Mouse (Mus musculus) urinary bladder, postnatal 25 days (tissue): ENCODE data around the gene Cipc.

ENCODE experiments used
- DNase-seq: peaks from one replicate; pipeline ENCODE4 v3.0.0; 2022; ENCODE audit warnings: low spot score

Gene Cipc

GRCm38 (mm10) chr12:86946862-86947574 lies at the start of gene Cipc:
Gene Cipc (plus strand): TSS chr12:86947043.
- peak; percentile 89 for DNase-seq

DNA sequence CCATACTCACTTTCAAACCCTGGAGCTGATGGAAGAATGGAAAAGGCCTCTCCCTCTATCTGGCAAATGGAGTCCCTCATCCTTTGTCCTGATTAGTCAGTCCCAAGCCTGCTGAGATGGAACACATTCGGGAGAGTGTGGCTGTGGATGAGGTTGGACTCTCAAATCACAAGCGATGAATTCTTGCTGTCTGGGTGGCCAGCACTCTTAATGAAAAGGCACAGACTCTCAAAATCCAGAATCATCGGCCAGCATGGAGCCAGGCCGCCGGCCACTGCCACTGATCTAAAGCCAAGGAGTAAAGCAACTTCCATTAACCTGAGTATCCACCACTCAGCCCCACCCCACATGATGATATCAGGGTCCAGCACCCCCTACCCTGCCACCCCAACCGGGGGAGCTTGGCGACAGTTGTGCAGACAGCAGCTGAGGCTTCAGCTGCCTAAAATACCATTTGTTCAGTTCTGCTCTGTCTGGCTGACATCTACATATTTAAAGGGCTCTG lies 49.0 kb upstream of the Cipc start:
- DNase-seq: no peak

- DNase-seq: no peak
These were observed 48.4 kb upstream of the Cipc start for GRCm38 (mm10) chr12:86898448-86898847.

DNA sequence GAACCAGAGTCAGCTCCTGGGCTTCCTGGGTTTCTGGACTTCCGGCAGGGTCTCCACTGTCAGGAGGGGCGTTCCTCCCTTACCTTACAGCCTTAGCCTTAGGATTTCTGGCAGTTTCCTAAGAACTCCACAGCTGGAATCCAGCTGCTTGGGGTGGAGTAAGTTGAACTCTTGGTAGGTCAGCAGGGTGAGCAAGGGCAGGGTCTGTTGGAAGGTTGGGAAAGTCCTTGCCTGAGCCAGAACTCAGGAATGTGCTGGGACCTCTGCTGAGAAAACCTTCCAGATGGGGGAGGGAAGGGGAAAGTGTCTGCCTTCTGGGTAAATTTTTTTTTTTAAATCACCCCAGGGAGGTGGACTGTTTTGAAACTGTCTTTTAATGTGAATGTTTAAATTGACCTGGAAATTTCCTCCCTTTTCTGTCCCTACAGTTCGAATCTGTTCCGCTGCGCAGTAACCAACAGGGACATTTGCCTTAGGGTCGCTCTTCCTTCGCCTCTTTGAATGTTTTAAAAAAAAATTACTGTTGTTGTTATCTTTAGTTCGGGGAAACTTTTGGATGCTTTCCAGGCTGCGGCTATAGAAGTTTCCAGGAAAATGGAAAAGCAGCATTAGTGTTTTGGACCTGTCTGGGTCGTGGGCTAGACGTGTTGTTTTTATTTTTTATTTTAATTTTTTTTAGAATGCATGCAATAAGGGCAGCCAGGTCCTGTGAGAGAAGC lies 47.2 kb upstream of the Cipc start:
- no peak for DNase-seq

GRCm38 (mm10) chr12:86903828-86904806 lies 42.7 kb upstream of the Cipc start:
- no peak for DNase-seq

GRCm38 (mm10) chr12:86905203-86905602 lies 41.6 kb upstream of the Cipc start:
- DNase-seq: peak; percentile 46

DNA sequence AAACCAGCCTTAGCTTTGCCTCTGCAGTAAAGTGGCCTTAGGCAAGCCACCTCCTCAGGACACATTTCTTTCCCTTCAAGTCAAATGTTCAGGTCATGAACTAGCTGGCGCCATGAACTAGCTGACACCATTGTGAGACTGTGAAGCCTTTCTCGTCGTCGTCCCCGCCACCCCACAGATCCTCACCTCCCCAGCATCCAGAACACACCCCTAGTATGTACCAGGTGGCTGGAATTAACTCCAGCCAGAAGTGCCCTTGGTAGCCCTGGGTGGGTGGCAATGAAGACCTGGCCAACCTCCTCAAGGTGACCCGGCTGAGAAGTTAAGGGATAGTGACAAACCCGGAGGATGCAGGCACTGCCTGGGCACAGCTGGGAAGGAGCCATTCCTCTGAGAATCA lies 41.0 kb upstream of the Cipc start:
- no peak for DNase-seq

GRCm38 (mm10) chr12:86906395-86906794 lies 40.4 kb upstream of the Cipc start:
- peak; percentile 86 for DNase-seq

- no peak for DNase-seq
These were observed 35.3 kb upstream of the Cipc start for GRCm38 (mm10) chr12:86911482-86911931.

DNA sequence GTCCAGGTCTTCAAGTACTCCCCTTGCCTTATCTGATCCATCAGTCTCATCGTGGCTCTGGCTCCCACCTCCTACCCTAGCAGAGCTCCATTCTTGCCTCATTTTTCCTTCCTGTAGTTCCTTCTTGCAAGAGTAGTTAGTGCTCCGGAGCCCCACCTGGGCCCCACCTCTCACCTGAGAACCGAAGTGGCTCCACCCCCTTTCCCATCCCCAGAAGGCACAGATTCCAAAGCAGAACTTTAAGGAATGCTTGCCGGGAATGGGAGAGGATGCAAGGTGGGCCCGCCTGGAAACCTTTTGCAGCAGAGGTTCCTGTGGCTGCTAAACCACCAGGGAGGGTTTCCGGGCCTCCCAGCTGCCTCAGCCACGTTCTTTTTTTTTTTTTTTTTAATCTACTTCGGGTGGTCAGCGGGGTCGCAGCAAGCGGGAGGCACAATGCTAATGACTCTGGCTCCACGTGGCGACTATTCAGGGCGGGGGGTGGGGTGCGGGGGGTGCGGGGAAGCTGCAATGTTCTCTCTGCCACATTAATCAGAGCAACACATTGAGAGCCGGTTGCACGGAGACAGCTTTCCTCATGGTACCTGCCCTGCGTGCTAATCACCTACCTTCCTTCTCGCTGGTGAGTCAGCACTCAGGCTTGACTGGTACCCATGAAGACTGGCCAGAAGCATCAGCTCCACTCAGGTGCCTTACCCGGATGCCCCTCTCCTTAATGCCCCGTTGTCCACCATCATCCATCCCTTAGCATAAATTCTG lies 34.3 kb upstream of the Cipc start:
- DNase-seq: no peak

DNA sequence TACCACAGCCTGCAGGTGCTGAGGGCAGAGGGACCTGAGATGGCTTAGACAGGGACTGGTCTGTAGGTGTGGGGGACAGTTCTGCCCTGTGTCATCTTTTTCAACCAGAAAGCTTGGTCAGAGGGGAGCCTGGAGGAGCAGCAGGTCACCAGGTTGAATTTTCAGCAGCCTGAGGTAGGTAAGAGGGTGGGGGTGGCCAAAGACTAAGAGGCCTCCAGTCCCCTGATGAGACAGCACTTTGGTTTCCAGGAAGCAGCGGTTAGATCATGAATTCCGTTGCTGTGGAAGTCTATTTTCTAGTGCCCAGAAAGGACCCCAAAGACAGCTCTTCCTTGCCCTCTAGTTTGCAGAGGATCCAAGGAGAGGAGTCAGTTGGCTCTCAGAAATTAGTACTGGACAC lies 32.5 kb upstream of the Cipc start:
- no peak for DNase-seq

- no peak for DNase-seq
These were observed 32.1 kb upstream of the Cipc start for GRCm38 (mm10) chr12:86914756-86915155.

GRCm38 (mm10) chr12:86915617-86916016 lies 31.2 kb upstream of the Cipc start:
- no peak for DNase-seq

- DNase-seq: no peak
These were observed 29.9 kb upstream of the Cipc start for GRCm38 (mm10) chr12:86916796-86917573.

DNA sequence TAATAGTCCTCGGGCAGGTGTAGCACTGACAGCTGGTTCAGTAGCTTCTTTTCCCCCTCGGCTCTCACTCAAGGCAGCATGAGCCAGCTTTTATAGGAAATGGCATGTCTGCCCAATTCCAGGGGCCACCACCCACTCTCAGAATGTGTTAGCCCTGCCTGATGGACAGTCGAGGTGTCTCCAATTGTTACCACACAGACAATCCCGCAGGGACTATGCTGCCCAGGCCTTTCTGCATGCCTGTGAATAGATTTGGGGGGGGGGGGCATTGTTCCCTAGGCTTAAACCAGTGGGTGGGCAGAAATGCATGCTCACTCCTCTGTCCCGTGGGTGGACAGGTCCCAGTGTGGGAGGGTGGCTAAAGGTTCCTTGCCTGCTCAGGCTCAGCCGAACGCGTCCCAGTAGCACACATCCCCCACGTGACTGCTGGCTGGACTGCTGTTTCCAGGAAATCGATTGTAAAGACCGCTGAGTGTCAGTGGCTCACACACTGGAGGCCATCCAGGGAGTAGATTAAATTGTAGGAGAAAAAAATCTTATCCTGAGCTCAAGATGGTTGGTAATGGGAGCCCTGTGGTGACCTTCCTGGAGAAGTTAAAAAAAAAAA lies 28.4 kb upstream of the Cipc start:
- no peak for DNase-seq

- DNase-seq: no peak
These were observed 27.7 kb upstream of the Cipc start for GRCm38 (mm10) chr12:86918983-86919722.

GRCm38 (mm10) chr12:86923837-86924236 lies 23.0 kb upstream of the Cipc start:
- peak; percentile 76 for DNase-seq

- no peak for DNase-seq
These were observed 15.7 kb upstream of the Cipc start for GRCm38 (mm10) chr12:86930934-86931729.
